ENCODE assay signal across 1 mouse cellular context in genomic region chr1:88269539-88270309, GRCm38 (mm10).
TF ChIP-seq lines count a peak whose summit lies in the region.

No protein-coding gene starts in this region.

TF ChIP-seq in CH12.LX, 34 proteins besides CTCF, POLR2A, EP300 and RAD21:
- TF ChIP-seq KAT2A (IDR thresholded peaks at IDR 0.05; ENCODE audit: insufficient replicate concordance, low read length) (0 out of 2 replicates have a peak, but pooled peaks have one; percentile 16), CHD2 (IDR thresholded peaks at IDR 0.05; ENCODE audit: low read length) (peak; percentile 32; the same call in 1 of the 2 replicates), MAZ (IDR thresholded peaks at IDR 0.05; ENCODE audit: low read depth, low read length) (no peak)
